ENCODE assay signal across 21 mouse cellular contexts in the genomic region with DNA sequence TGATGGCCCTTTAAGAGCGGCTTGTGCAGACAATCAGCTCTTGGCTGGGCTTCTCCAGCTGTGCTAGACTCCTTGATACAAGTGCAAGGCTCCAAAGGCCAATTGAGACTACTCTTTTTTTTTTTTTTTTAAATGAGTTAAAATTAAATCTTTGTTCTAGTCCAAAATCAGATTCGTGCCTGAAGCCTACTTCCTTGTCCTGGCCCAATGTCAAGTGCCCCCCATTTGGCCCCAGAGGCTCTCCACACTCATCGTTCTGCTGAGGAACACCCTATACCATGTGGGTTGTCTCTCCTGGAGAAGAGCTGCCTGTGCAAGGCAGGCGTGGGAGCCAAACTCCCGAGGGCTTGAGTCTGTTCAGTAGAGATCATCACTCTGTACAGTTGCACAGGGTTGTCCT. TPM values are rescaled to one million over a fixed set of nuclear protein-coding genes. Genes with fewer than 3 reads are reported as not detected.
A peak's percentile ranks its signal among the peaks of the same experiment; 100 is the strongest.
DNase-seq lines count a peak whose midpoint lies in the region; ATAC-seq and TF ChIP-seq lines count a peak whose summit lies in the region.
"Had no signal": no experiment of that assay in that cellular context is flagged by ENCODE, and none has a peak within 500 bp of the region (broad histone marks: within the 10 kb centered on the region; RNA-seq: fewer than 3 reads in every experiment).

No protein-coding gene starts in this region.

- TF ChIP-seq POLR2A in testis, adult 2 months (IDR thresholded peaks at IDR 0.05; ENCODE audit: control insufficient read depth, low read depth, low read length): no peak

- no peak for ATAC-seq in cerebellum, adult (ENCODE audit: insufficient number of reproducible peaks, low FRiP score, low TSS enrichment)
- ATAC-seq in kidney, embryonic 14.5 days (ENCODE audit: low FRiP score, low TSS enrichment): no peak
- no peak for ATAC-seq in intestine, postnatal 0 days
- ATAC-seq: activated CD4-positive, CD25-positive, alpha-beta regulatory T cell, adult 4 months; CD4-positive, CD25-positive, alpha-beta regulatory T cell, adult 4 months had no signal

- no peak overlapping the region for H3K4me2 ChIP-seq in kidney, embryonic 14.5 days (replicated peaks; ENCODE audit: low read depth, low read length)
- 0 out of 2 replicates have a peak overlapping the region, but pooled peaks have one; percentile 1 for H3K4me2 ChIP-seq in intestine, postnatal 0 days (replicated peaks; ENCODE audit: low read depth)
- H3K4me2 ChIP-seq: heart, embryonic 15.5 days; hindbrain, embryonic 12.5 days; limb, embryonic 15.5 days; liver, embryonic 15.5 days; neural tube, embryonic 13.5 days had no signal

- no peak for TF ChIP-seq CTCF in intestine, postnatal 0 days (IDR thresholded peaks at IDR 0.05; ENCODE audit: low read depth)
- TF ChIP-seq CTCF in testis, adult 2 months (IDR thresholded peaks at IDR 0.05; ENCODE audit: control insufficient read depth, insufficient read depth, insufficient replicate concordance, low read depth, low read length): no peak

- no peaks in the 10 kb centered on the region for H3K36me3 ChIP-seq in kidney, embryonic 14.5 days (ENCODE audit: control insufficient read depth, insufficient read depth, low read length)
- no peaks in the 10 kb centered on the region for H3K36me3 ChIP-seq in intestine, postnatal 0 days (ENCODE audit: control insufficient read depth, insufficient read depth)
- no peaks in the 10 kb centered on the region for H3K36me3 ChIP-seq in testis, adult 2 months (ENCODE audit: control insufficient read depth, insufficient read depth, low read length)
- H3K36me3 ChIP-seq: heart, embryonic 15.5 days; hindbrain, embryonic 12.5 days; limb, embryonic 15.5 days had no signal

- no peaks in the 10 kb centered on the region for H3K9me3 ChIP-seq in kidney, embryonic 14.5 days (ENCODE audit: control insufficient read depth, low read length)
- no peaks in the 10 kb centered on the region for H3K9me3 ChIP-seq in intestine, postnatal 0 days (ENCODE audit: control insufficient read depth)
- H3K9me3 ChIP-seq: embryonic facial prominence, embryonic 10.5 days; heart, embryonic 15.5 days; hindbrain, embryonic 12.5 days; limb, embryonic 15.5 days; liver, embryonic 15.5 days; neural tube, embryonic 13.5 days had no signal

- DNase-seq in cerebellum, adult 9-11 months: peak; percentile 12
- peak; percentile 68 for DNase-seq in kidney, adult 18-20 months
- no peak for DNase-seq in c-Kit-positive CD71-positive TER-119-positive erythroid progenitor cells, embryonic 14.5 days (ENCODE audit: low spot score)
- DNase-seq: adrenal gland, postnatal 14 days; cerebellum, adult 2 months; lung, postnatal 14 days; midbrain, embryonic 14.5 days; thymus, adult 2 months had no signal

- no peaks in the 10 kb centered on the region for H3K27me3 ChIP-seq in kidney, embryonic 14.5 days (ENCODE audit: control insufficient read depth, insufficient read depth, low read length)
- H3K27me3 ChIP-seq in intestine, postnatal 0 days (replicated peaks; ENCODE audit: control insufficient read depth, insufficient read depth, low read length): no peaks in the 10 kb centered on the region
- no peaks in the 10 kb centered on the region for H3K27me3 ChIP-seq in testis, adult 2 months (ENCODE audit: control insufficient read depth, insufficient read depth, low read length)
- H3K27me3 ChIP-seq: heart, embryonic 15.5 days; hindbrain, embryonic 12.5 days; limb, embryonic 15.5 days; neural tube, embryonic 13.5 days had no signal

- WGBS in kidney, embryonic 14.5 days: 63% methylated on average over 5 of the region's 5 CpGs
- 25% methylated on average over 5 of the region's 5 CpGs for whole genome bisulfite sequencing in intestine, postnatal 0 days

- no peak overlapping the region for H3K9ac ChIP-seq in kidney, embryonic 14.5 days (ENCODE audit: low read depth, low read length)
- no peak overlapping the region for H3K9ac ChIP-seq in intestine, postnatal 0 days (ENCODE audit: low read depth, low read length)
- H3K9ac ChIP-seq: heart, embryonic 15.5 days; hindbrain, embryonic 12.5 days; limb, embryonic 15.5 days; liver, embryonic 15.5 days; neural tube, embryonic 13.5 days had no signal

- no peak overlapping the region for H3K4me3 ChIP-seq in kidney, embryonic 14.5 days (ENCODE audit: low read length)
- H3K4me3 ChIP-seq in intestine, postnatal 0 days (ENCODE audit: low read depth, low read length): no peak overlapping the region
- peak overlapping the region; percentile 27; the same call in 1 of the 2 replicates for H3K4me3 ChIP-seq in testis, adult 2 months (ENCODE audit: control insufficient read depth, low read depth, low read length)
- H3K4me3 ChIP-seq: embryonic facial prominence, embryonic 10.5 days; heart, embryonic 15.5 days; hindbrain, embryonic 12.5 days; limb, embryonic 15.5 days; liver, embryonic 15.5 days; megakaryocyte, embryonic 14.5 days; neural tube, embryonic 13.5 days had no signal

- peaks cover 11% of the 10 kb centered on the region; the same call in 1 of the 2 replicates for H3K4me1 ChIP-seq in kidney, embryonic 14.5 days (ENCODE audit: control insufficient read depth, insufficient read depth, low read length)
- peaks cover 4% of the 10 kb centered on the region; the same call in 1 of the 2 replicates for H3K4me1 ChIP-seq in intestine, postnatal 0 days (replicated peaks; ENCODE audit: control insufficient read depth, insufficient read depth, low read length)
- H3K4me1 ChIP-seq in testis, adult 2 months (ENCODE audit: control insufficient read depth, insufficient read depth, low read length): peaks cover 4% of the 10 kb centered on the region

- no peak overlapping the region for H3K27ac ChIP-seq in kidney, embryonic 14.5 days (ENCODE audit: low read depth, low read length)
- peak overlapping the region; percentile 23; the same call in 1 of the 2 replicates for H3K27ac ChIP-seq in intestine, postnatal 0 days (ENCODE audit: low read depth, low read length)
- no peak overlapping the region for H3K27ac ChIP-seq in testis, adult 2 months (ENCODE audit: control insufficient read depth, insufficient read depth, low read depth, low read length)
- H3K27ac ChIP-seq: embryonic facial prominence, embryonic 10.5 days; heart, embryonic 15.5 days; hindbrain, embryonic 12.5 days; limb, embryonic 15.5 days; liver, embryonic 15.5 days; neural tube, embryonic 13.5 days had no signal

RNA-seq across cellular contexts. Expression of gene Ip6k2, which starts 2.6 kb away (rescaled TPM):
- polyA plus RNA-seq in kidney, embryonic 14.5 days (2014; fragmentation: Nextera tagmentation; extraction: Ambion mirVana): 125 and 134 TPM in 2 replicates
- 28.1 and 31.4 TPM in 2 replicates for polyA plus RNA-seq in intestine, postnatal 0 days (2015; fragmentation: Nextera tagmentation; extraction: Ambion mirVana)
- 49.7 and 54.0 TPM in 2 replicates for polyA plus RNA-seq in testis, adult 2 months (2012; rRNA removed)

RNA-seq across cellular contexts. Expression of gene Nckipsd, which starts 27.2 kb away (rescaled TPM):
- polyA plus RNA-seq in kidney, embryonic 14.5 days (2014; fragmentation: Nextera tagmentation; extraction: Ambion mirVana): 9.0 and 21.7 TPM in 2 replicates
- polyA plus RNA-seq in intestine, postnatal 0 days (2015; fragmentation: Nextera tagmentation; extraction: Ambion mirVana): 5.4 and 6.8 TPM in 2 replicates
- polyA plus RNA-seq in testis, adult 2 months (2012; rRNA removed): 5.6 and 5.9 TPM in 2 replicates

RNA-seq across cellular contexts. Expression of gene Celsr3, which starts 45.2 kb away (rescaled TPM):
- polyA plus RNA-seq in kidney, embryonic 14.5 days (2014; fragmentation: Nextera tagmentation; extraction: Ambion mirVana): 0.04 and 0.17 TPM in 2 replicates
- 0.40 and 0.93 TPM in 2 replicates for polyA plus RNA-seq in intestine, postnatal 0 days (2015; fragmentation: Nextera tagmentation; extraction: Ambion mirVana)
- 1.2 and 1.3 TPM in 2 replicates for polyA plus RNA-seq in testis, adult 2 months (2012; rRNA removed)
- polyA plus RNA-seq: activated CD4-positive, CD25-positive, alpha-beta regulatory T cell, adult 4 months had no signal
